Mouse (Mus musculus) 416B (cell line): ENCODE measurements around the gene Akap13.
"Not testable (repeated sequence)": the region's sequence is repeated elsewhere in the genome, so short reads cannot be mapped to it uniquely, and the experiment has no call there.

Source experiments
- DNase-seq: peaks from one replicate; pipeline ENCODE4 v3.0.0; 2011; ENCODE audit warnings: low read depth

Akap13 gene

GRCm38 (mm10) chr7:75760661-75761319, 305.5 kb downstream of the Akap13 start:
- DNase-seq: not testable (repeated sequence)

- DNase-seq: not testable (repeated sequence)
Observed at GRCm38 (mm10) chr7:75762225-75762624, 306.9 kb downstream of the Akap13 start.

- not testable (repeated sequence) for DNase-seq
Observed at GRCm38 (mm10) chr7:75767080-75767769, 311.9 kb downstream of the Akap13 start.

- DNase-seq: peak; percentile 29
Observed at GRCm38 (mm10) chr7:75768169-75768568, 312.8 kb downstream of the Akap13 start.

GRCm38 (mm10) chr7:75769909-75770308, 314.6 kb downstream of the Akap13 start:
- DNase-seq: no peak

GRCm38 (mm10) chr7:75774095-75775078, 319.1 kb downstream of the Akap13 start:
- peak; percentile 62 for DNase-seq

- DNase-seq: no peak
Observed at GRCm38 (mm10) chr7:75778053-75778452, 322.7 kb downstream of the Akap13 start.

GRCm38 (mm10) chr7:75780812-75781211, 325.5 kb downstream of the Akap13 start:
- peak; percentile 33 for DNase-seq

GRCm38 (mm10) chr7:75781298-75781947, 326.1 kb downstream of the Akap13 start:
- DNase-seq: peak; percentile 53

GRCm38 (mm10) chr7:75781948-75782722, 326.8 kb downstream of the Akap13 start:
- DNase-seq: peak; percentile 98

GRCm38 (mm10) chr7:75782723-75783011, 327.3 kb downstream of the Akap13 start:
- DNase-seq: no peak

GRCm38 (mm10) chr7:75785388-75786328, 330.3 kb downstream of the Akap13 start:
- no peak for DNase-seq

GRCm38 (mm10) chr7:75786812-75787211, 331.5 kb downstream of the Akap13 start:
- DNase-seq: no peak

GRCm38 (mm10) chr7:75787371-75787770, 332.0 kb downstream of the Akap13 start:
- DNase-seq: peak; percentile 70

- peak; percentile 21 for DNase-seq
Observed at GRCm38 (mm10) chr7:75788069-75788800, 332.9 kb downstream of the Akap13 start.

GRCm38 (mm10) chr7:75788801-75789135, 333.4 kb downstream of the Akap13 start:
- DNase-seq: not testable (repeated sequence)

GRCm38 (mm10) chr7:75789746-75790145, 334.4 kb downstream of the Akap13 start:
- DNase-seq: no peak

GRCm38 (mm10) chr7:75791092-75791837, 335.9 kb downstream of the Akap13 start:
- not testable (repeated sequence) for DNase-seq

GRCm38 (mm10) chr7:75793091-75793490, 337.8 kb downstream of the Akap13 start:
- no peak for DNase-seq
